Mouse (Mus musculus): Measurements from ENCODE around the gene Klhl41. TPM values are rescaled to one million over a fixed set of nuclear protein-coding genes. Genes with fewer than 3 reads are reported as not detected.
A peak's percentile ranks its signal among the peaks of the same experiment; 100 is the strongest.

Klhl41 gene
- polyA plus RNA-seq, 1 experiment from 2014 or later: 0.20 TPM

DNA sequence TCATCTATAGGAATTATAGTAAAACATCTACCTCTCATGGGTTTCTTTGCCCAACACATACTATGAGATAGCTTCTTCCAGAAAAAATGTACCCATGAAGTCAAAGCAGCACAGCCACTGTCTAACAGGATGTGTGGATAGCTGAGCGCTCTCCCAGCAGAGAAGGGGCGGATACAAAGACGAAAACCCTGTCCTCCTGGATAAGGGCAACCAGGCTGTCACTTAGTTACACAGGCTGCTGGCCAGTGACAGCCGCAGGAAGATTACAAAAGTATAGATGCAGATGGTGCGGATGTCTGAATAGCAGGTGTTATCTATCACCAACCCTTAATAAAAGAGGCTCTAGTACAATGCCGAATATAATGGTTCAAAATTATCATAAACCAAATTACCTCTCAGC lies 20.9 kb downstream of the Klhl41 start:
- Histone ChIP-seq H3K4me1 (replicated peaks; ENCODE audit: insufficient read depth, low read length) (no peaks in the 10 kb centered on the region), H3K9me3 (replicated peaks; ENCODE audit: low read length) (no peaks in the 10 kb centered on the region), H3K4me3 (replicated peaks; ENCODE audit: low read depth, low read length) (no peak overlapping the region), H3K27me3 (ENCODE audit: insufficient read depth, low read length) (no peaks in the 10 kb centered on the region), H3K4me2 (ENCODE audit: low read length) (no peak overlapping the region), H3K36me3 (ENCODE audit: insufficient read depth, low read length) (peaks cover 32% of the 10 kb centered on the region; the same call in 1 of the 2 replicates), H3K9ac (ENCODE audit: low read depth, low read length) (no peak overlapping the region), H3K27ac (no peak overlapping the region)
- DNase-seq (ENCODE audit: low spot score): no peak
- 88% methylated on average over 6 of the region's 6 CpGs for WGBS
- no peak for ATAC-seq (replicated peaks; ENCODE audit: low FRiP score, low read depth)
- TF ChIP-seq CTCF (IDR thresholded peaks at IDR 0.05; ENCODE audit: low read depth): no peak

DNA sequence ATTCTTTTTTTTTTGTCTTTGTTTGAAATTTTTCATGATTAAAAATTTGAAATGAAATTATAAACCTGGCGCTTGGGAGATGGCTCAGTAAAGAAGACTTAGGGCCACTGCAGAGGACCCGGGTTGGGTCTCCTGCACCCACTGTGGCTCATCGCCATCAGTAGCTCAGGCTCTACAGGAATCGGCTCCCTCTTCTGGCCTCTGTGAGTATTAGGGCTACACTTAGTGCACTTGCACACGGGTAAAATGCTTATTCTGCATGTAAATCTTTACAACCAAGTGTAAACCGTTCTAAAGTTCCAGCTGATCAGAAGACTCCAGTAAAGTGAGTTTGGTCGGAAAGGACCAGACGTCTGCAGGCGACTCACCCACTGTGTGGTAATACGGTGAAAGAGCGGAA lies 23.6 kb downstream of the Klhl41 start:
- Histone ChIP-seq H3K4me1 (replicated peaks; ENCODE audit: insufficient read depth, low read length) (no peaks in the 10 kb centered on the region), H3K9ac (ENCODE audit: low read depth, low read length) (no peak overlapping the region), H3K9me3 (replicated peaks; ENCODE audit: low read length) (no peaks in the 10 kb centered on the region), H3K4me2 (ENCODE audit: low read length) (no peak overlapping the region), H3K4me3 (replicated peaks; ENCODE audit: low read depth, low read length) (no peak overlapping the region), H3K27me3 (ENCODE audit: insufficient read depth, low read length) (no peaks in the 10 kb centered on the region), H3K36me3 (ENCODE audit: insufficient read depth, low read length) (peaks cover 32% of the 10 kb centered on the region; the same call in 1 of the 2 replicates), H3K27ac (no peak overlapping the region)
- DNase-seq (ENCODE audit: low spot score) (no peak), ATAC-seq (replicated peaks; ENCODE audit: low FRiP score, low read depth) (no peak)
- TF ChIP-seq CTCF (IDR thresholded peaks at IDR 0.05; ENCODE audit: low read depth): 0 out of 2 replicates have a peak, but pooled peaks have one; percentile 9
- 95% methylated on average over 11 of the region's 11 CpGs for WGBS

DNA sequence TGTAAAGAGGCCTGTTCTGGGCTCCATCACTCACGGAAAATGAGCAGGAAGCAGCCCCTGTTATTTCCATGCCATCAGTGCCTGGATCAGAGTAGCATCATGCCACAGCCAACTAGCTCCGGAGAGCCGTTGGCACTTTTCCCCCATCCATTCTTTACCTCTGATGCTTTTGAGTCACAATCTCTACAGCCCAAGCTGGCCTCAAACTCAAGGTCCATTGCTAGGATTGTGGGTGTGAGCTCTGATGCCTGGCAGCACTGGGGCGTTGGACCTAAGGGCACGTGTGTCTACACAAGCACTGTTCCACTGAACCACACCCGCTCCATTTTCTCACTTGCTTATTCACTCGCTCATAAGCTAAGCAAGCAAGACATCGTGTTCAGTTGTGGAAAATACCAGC lies 30.5 kb downstream of the Klhl41 start:
- Histone ChIP-seq H3K9ac (ENCODE audit: low read depth, low read length) (no peak overlapping the region), H3K27me3 (ENCODE audit: insufficient read depth, low read length) (no peaks in the 10 kb centered on the region), H3K4me1 (replicated peaks; ENCODE audit: insufficient read depth, low read length) (no peaks in the 10 kb centered on the region), H3K4me2 (ENCODE audit: low read length) (no peak overlapping the region), H3K36me3 (ENCODE audit: insufficient read depth, low read length) (peaks cover 20% of the 10 kb centered on the region; the same call in 1 of the 2 replicates), H3K27ac (no peak overlapping the region), H3K9me3 (replicated peaks; ENCODE audit: low read length) (no peaks in the 10 kb centered on the region), H3K4me3 (replicated peaks; ENCODE audit: low read depth, low read length) (no peak overlapping the region)
- ATAC-seq (replicated peaks; ENCODE audit: low FRiP score, low read depth) (no peak), DNase-seq (ENCODE audit: low spot score) (no peak)
- no peak for TF ChIP-seq CTCF (IDR thresholded peaks at IDR 0.05; ENCODE audit: low read depth)
- WGBS: 95% methylated on average over 8 of the region's 8 CpGs

DNA sequence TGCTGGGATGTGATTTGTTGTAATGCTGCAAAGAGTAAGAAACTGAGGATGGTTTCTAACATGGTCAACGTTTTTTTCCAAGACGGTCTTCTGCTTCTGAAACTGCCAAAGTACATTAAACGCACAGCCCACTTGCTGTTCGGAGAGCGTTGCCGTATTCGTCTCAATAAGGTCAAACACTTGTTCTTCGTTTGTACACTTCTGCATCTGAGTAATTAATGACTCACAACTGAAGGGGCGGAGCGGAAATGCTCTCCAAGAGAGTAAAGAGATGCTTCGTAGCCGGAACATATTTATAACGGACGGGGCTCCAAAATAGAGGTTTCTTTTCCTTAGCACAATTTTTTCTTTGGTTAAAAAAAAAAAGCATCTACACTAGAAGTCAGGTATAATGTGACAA lies 42.3 kb downstream of the Klhl41 start:
- WGBS: 66% methylated on average over 14 of the region's 14 CpGs
- Histone ChIP-seq H3K27me3 (ENCODE audit: insufficient read depth, low read length) (no peaks in the 10 kb centered on the region), H3K9ac (ENCODE audit: low read depth, low read length) (no peak overlapping the region), H3K4me1 (replicated peaks; ENCODE audit: insufficient read depth, low read length) (no peaks in the 10 kb centered on the region), H3K27ac (no peak overlapping the region), H3K4me3 (replicated peaks; ENCODE audit: low read depth, low read length) (no peak overlapping the region), H3K36me3 (ENCODE audit: insufficient read depth, low read length) (peaks cover 4% of the 10 kb centered on the region; the same call in 1 of the 2 replicates), H3K9me3 (replicated peaks; ENCODE audit: low read length) (no peaks in the 10 kb centered on the region), H3K4me2 (ENCODE audit: low read length) (peak overlapping the region; percentile 91; the same call in 1 of the 2 replicates)
- no peak for TF ChIP-seq CTCF (IDR thresholded peaks at IDR 0.05; ENCODE audit: low read depth)
- no peak for ATAC-seq (replicated peaks; ENCODE audit: low FRiP score, low read depth)
- no peak for DNase-seq (ENCODE audit: low spot score)

DNA sequence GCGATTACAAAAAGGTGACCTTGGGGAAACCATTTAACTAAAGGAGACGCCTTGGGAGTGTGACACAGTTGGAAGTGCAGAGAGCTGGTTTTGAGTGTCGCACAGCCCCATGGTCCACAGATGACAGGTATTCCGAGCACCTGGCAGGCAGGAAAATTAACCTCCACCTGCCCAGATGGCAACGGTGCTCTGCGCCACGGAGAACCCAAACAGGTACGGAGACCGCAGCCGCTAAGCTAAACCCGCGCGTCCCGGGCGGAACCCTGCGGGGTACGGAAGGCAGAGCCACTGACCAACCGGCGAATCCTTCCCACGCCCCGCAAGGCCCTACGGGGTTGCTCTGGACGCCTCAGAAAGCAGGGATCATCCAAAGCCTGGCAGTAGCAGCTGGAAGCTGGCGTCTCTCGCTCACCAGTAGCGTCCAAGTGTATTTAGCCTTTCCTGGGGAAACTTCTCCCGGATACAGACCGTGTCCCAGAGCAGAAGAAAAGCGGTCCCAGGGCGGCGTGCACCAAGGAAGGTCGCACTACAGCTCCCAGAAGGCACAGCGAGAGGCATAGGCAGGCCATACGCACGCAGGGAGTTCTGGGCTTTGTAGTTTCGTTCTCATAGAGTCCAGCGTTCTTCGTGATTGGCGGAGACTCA lies 43.2 kb downstream of the Klhl41 start, which contains the start of gene Fastkd1:
Gene Fastkd1, minus strand, starts transcription at position 536 of the 645 bp plus-strand sequence.
- Histone ChIP-seq H3K4me2 (ENCODE audit: low read length) (peak within 1 kb of the TSS; percentile 91), H3K27ac (peak within 1 kb of the TSS; percentile 90), H3K9ac (ENCODE audit: low read depth, low read length) (peak within 1 kb of the TSS; percentile 70), H3K27me3 (ENCODE audit: insufficient read depth, low read length) (no peaks in the 10 kb centered on the region), H3K9me3 (replicated peaks; ENCODE audit: low read length) (no peaks in the 10 kb centered on the region), H3K4me3 (replicated peaks; ENCODE audit: low read depth, low read length) (peak within 1 kb of the TSS; percentile 81), H3K36me3 (ENCODE audit: insufficient read depth, low read length) (no peaks in the 10 kb centered on the region), H3K4me1 (replicated peaks; ENCODE audit: insufficient read depth, low read length) (no peaks in the 10 kb centered on the region)
- no peak for TF ChIP-seq CTCF (IDR thresholded peaks at IDR 0.05; ENCODE audit: low read depth)
- WGBS: under 1% methylated on average over 39 of the region's 39 CpGs
- ATAC-seq (replicated peaks; ENCODE audit: low FRiP score, low read depth) (peak; percentile 98), DNase-seq (ENCODE audit: low spot score) (peak; percentile 96)

DNA sequence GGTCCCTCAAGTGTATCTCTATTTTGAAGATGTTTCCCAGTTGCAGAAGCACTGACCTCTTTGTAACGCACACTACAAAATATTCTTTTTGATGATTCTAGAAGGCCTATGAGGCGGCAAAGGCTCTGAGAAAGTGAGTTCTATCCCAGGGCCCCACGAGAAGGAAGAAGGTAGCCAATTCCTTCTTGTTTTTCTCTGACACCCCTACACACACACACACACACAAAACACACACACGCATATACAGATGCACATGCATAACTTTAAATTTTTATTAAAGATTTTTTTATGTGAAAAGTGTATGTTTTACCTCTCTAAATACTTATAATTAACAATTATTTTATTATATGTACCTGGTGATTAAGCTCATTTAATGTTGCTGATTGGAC lies 43.7 kb downstream of the Klhl41 start:
- no peaks in the 10 kb centered on the region for H3K4me1 ChIP-seq (replicated peaks; ENCODE audit: insufficient read depth, low read length)
- ATAC-seq (replicated peaks; ENCODE audit: low FRiP score, low read depth) (0 out of 2 replicates have a peak, but pooled peaks have one; percentile 10), DNase-seq (ENCODE audit: low spot score) (no peak)
- peak overlapping the region; percentile 81 for H3K4me3 ChIP-seq (replicated peaks; ENCODE audit: low read depth, low read length)
- TF ChIP-seq CTCF (IDR thresholded peaks at IDR 0.05; ENCODE audit: low read depth): no peak
- 32% methylated on average over 4 of the region's 4 CpGs for WGBS
- H3K27ac ChIP-seq: no peak overlapping the region
- H3K4me2 ChIP-seq (ENCODE audit: low read length): peak overlapping the region; percentile 91
- no peaks in the 10 kb centered on the region for H3K9me3 ChIP-seq (replicated peaks; ENCODE audit: low read length)
- H3K9ac ChIP-seq (ENCODE audit: low read depth, low read length): no peak overlapping the region
- H3K36me3 ChIP-seq (ENCODE audit: insufficient read depth, low read length): no peaks in the 10 kb centered on the region
- H3K27me3 ChIP-seq (ENCODE audit: insufficient read depth, low read length): no peaks in the 10 kb centered on the region

All from kidney, postnatal 0 days (tissue).